Mouse (Mus musculus) thymus, postnatal 25 days (tissue): ENCODE data around the gene Phldb1.
A peak's percentile ranks its signal among the peaks of the same experiment; 100 is the strongest.
"Not testable (repeated sequence)": the region's sequence is repeated elsewhere in the genome, so short reads cannot be mapped to it uniquely, and the experiment has no call there.

Source experiments
- DNase-seq: peaks from one replicate; pipeline ENCODE4 v3.0.0; 2022

The Phldb1 gene

DNA sequence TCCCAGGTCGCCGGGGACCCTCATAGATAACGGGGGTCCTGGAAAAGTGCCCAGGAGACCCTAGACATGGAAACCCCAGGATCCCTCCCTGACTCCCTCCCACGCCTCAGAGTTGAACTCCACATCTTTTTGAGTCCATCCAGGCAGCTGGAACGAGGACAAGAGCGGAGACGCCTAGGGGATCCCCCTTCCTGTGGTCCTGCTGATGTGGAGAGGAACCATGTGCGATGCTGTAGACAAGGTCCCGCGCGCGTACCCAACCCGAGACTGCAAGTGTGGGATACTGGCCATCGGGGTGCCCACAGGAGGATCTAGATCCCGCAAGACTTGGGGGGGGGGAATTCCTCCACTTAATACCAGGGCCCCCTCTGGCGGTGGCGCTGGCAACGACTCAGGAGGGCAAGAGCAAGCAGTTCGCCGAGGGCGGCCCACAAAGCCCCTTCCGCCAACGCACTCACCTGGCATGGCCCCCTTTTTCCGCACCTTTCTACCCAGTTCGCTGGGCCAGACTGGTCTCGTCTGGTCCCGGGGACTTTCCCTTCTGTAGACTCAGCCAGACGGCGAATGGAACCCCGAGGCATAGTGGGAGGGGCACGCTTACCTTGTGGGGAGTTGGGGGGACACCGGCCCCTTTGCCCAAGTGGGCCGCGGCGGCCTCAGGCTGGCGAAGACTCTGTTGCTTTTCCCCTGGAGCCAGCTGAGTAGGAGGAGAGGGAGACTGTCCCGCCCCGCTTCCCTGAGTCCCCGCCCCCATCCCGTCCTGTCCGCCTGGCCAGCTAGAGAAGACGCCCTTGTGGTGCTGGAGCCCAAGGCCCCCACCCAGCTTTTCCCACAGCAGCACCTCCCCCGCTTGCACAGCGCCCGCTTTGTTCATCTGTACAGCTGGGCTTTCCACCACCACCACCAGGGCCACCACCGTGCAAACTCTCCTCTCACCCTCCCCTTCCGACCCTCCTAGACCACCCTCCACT lies at the start of gene Phldb1:
Gene Phldb1 (minus strand): TSS at position 675 of the 971 bp plus-strand sequence.
- peak; percentile 74 for DNase-seq

DNA sequence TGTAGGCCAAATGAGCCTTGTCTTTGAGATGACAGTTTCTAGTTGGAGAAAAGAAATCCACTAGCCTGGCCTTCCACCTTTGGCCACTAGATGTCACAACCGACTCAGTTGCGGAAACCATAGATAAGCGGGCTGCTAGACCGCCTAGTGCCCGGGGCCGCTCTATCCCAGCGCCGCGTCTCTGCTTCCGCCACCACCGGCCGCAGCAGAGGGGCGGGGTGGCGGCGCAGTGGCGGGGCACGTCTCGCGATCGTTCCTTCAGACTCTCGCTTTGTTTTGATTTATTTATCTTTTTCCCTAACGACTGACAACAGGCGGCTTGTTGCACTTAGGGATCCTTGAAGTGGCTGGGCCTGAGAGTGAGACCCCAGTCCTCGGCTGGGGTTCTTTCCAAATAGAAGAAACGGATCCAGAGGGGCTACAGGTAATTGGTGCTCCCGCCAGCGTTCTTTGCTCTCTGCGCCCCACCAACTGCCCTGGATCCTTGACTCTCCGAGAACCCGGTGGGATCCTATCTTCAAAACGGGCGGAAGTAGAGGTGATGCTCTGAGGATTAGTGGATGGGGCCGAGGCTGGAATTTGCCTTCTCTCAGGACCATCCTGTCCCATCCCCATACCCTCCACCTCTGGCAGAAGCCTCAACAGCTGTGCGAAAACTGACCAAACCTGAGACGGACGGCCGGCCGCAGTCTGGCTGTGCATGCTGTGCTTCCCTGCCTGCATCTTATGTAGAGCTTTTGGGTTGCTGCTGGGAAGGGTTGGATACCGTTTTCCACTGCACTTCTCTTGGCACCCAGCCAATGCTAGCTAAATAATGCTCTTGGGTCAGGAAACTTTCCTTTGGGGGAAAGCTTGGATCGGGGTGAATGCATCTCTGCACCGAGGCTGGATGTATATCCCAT lies 38.0 kb upstream of the Phldb1 start:
- DNase-seq = peak; percentile 92

DNA sequence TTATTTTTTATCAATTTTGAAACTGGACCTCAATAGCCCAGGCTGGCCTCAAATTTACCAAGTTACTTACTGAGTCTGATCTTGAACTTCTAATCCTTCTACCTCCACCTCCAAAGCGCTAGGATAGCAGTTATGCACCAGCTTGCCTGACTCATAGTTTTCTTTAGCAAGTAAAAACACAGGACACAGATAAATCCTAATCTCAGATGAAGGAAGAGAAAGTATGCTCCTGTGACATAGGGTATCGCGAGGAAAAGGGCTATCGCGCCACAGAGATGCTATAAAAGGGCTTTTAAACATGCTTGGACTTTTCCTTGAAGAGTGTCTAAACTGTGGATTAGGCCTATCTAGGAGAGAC lies 37.4 kb upstream of the Phldb1 start:
- DNase-seq = peak; percentile 3

DNA sequence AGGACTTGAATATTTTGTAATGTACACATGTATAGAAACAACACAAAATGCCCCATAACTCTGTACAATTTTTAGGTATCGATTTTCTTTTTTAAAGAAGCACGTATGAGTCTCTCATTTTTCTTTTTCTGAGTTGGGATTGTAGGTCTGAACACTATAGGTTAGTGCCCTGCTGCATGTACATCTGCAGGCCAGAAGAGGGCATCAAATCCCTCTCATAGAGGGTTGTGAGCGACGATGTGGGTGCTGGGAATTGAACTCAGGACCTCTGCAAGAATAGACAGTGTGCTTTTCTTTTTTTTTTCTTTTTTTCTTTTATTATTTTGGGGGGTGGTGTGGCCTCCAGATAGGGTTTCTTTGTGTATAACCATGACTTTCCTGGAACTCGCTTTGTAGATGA lies 36.4 kb upstream of the Phldb1 start:
- DNase-seq = no peak

DNA sequence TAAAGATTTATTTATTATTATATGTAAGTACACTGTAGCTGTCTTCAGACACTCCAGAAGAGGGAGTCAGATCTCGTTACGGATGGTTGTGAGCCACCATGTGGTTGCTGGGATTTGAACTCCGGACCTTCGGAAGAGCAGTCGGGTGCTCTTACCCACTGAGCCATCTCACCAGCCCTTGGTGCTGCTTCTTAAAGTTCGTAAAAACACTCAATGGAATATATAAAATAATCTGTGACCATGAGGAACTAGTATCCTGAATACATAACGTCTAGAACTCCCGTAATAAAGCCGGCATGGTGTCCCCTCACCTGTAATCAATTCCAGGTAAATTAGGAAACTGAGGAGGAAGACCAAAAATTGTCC lies 33.0 kb upstream of the Phldb1 start:
- not testable (repeated sequence) for DNase-seq

DNA sequence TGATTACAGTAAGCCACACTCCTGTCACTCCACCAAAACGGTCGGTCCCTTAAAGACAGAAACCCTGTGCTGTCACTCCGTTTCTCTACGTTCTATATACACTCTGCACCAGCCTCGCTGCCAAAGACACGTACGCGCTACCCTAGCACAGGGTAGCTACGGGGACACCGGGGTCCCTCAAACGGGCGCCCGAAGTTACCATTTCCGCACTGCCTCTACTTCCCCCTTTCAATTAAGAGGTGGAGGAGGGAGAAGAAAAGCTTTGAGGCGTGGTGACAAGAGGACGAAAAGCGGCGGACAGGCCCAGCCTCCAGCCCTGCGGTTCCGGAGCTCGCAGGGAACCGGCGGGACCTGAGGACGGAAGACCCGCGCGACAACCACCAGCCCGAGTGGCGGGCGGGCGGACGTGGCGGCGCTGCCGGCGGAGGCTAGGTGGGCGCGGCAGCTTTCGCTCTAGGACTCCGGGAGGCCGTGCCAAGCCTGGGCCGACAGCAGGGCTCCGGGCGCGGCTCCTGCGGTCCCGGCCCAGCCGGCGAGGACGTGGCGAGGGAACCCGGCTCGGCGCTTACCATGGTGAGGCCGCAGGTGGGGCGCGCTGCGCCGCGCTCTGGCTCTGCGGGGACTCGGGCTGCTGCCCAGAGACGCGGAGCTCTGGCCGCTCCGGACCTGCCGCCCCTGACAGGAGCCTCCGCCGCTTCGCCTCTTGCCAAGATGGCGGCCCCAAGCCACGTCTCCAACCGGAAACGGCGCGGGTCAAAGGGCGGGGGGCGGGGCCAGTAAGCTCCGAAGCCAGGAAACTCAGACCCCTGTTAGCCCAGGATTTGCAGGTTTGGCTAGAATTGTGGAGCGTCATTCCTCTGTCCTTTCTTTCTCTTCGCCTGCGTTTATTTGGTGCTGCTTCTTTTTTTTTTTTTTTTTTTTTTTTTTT lies 32.4 kb upstream of the Phldb1 start, which contains the start of the genes Arcn1 and Ift46:
Gene Arcn1 (minus strand): TSS at position 745 of the 928 bp plus-strand sequence.
Gene Ift46 (plus strand): TSS at position 808 of the 928 bp plus-strand sequence.
- DNase-seq = peak; percentile 83

DNA sequence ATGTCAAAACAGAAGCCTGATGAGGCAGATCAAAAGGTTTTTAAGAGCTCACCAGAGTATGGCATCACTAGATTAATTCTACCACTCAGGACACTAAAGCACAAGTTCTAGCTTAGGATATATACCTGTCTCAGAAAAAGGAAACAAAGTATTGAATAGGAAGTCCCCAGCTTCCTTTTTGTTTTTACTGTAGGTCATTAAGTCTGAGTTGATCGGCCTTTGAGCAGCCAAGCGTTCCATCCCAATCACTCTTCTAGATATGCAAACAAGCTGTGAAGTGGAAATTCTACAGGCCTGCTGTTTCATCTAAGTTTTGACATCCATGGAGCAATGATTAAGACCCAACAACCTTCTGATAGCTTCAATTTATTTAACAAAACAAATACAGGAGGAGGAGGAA lies 25.9 kb upstream of the Phldb1 start:
- no peak for DNase-seq

DNA sequence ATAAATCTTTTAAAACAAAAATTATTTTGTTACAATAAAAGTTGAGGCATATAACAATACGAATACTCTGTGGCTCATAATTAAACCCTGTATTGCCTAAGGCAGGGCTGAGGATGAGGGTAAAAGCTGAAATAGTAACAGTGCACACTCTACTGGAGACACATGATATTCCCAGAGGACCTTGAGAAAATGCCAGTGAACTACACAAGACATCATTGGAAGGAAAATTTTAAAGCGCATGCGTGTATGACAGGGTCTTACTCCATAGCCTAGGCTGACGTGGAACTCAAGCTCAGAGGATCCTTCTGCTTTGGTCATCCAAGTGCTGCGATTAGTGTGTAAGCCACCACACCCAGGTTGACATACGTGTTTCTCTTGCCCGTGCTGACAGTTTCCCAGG lies 13.5 kb upstream of the Phldb1 start:
- no peak for DNase-seq

DNA sequence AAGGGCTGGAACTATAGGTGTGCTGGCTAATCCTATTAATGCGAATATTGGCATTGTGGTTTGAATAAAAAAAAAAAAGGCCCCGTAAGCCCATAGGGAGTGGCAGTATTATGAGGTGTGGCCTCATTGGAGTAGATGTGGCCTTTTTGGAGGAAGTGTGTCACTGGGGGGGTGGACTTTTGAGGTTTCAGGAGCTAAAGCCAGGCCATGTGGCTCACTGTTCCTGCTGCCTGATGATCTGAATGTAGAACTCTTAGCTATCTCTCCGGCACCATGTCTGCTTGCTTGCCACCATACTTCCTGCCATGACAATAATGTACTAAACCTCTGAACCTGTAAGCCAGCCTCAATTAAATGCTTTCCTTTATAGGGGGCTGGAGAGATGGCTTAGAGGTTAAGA lies 12.3 kb upstream of the Phldb1 start:
- DNase-seq = no peak

DNA sequence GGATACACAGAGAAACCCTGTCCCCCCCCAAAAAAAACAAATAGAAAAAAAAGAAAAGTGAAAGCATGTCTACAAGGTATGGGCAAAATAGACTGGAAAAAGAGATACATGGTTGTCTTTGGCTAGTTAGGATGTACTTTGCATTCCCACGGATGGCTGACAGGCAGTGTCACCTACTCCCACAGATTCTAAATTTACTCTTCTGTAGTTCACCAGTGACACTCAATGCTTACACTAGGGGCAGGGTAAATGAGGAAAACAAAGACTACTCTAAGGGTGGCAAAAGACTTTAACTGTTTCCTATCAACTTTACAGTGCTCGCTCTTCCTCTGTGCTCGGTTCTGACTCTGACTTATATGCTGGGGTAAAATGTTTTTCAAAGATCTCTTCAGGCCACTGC lies 11.7 kb upstream of the Phldb1 start:
- DNase-seq = no peak

DNA sequence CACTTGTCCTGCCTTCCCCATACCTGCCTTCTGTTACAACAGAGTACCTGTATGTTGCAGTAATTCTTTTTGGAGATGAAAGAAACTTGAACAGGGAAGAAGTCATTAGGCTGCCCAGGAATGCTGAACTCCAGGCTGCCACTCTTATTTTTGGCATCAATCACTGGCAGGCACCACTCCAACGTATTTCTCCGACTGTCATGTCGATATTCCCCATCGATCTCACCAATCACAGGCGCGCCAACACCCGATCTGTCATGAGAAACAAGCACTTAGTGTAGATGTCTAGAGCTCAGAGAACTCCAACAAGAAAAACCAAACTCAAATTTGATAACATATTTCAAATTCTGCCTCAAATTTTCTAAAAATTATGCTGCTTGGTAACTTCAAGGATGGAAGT lies 10.4 kb upstream of the Phldb1 start:
- no peak for DNase-seq

DNA sequence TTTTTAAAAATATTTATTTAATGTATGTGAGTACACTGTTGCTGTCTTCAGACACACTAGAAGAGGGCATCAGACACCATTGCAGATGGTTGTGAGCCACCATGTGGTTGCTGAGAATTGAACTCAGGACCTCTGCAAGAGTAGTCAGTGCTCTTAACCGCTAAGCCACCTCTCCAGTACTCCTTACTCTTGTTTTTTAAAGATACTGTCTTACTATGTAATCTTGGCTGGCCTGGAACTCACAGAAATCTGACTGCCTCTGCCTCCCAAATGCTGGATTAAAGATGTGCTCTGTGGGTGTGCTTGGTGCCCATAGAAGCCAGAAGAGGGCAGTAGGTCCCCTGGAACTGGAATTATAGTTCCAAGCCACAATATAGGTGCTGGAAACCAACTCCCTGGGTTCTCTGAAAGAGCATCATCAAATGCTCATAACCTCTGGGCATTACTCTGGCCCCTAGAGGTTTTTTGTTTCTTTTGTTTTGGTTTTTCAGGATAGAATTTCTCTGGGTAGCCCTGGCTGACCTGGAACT lies 5.7 kb upstream of the Phldb1 start:
- no peak for DNase-seq

DNA sequence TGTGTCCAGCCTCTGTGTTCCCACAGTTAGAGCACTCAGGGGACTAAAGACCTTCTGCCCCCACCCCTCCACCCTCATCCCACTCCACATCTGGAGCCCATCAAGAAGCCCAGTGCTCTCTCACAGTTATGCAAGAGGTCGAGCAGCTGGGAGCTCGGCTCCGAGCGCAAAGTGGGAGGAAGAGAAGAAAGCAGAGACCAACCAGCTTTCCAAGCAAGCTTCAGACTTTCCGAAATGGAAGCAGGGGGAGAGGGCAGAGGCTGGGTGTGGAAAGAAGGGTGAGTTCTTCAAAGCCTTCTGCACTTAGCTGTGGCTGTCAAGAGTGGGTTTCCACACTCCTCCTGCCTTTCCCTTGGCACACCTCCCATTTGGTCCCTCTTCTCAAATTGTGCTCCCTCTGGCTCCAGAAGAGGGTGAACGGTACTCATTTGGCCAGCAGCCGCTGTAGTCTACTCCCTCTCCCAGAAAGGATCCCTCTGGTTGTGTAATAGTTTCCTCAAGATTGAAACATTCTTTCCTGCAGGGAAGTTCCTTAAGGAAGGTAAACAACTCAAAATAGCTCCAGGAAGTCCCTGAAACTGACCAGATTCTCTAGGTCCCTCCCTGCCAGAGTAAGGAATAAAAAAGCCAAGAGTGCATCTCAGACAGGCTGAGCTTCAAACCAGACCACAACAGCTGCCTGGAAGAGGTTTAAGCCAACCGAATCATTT lies 2.4 kb upstream of the Phldb1 start:
- DNase-seq = no peak

DNA sequence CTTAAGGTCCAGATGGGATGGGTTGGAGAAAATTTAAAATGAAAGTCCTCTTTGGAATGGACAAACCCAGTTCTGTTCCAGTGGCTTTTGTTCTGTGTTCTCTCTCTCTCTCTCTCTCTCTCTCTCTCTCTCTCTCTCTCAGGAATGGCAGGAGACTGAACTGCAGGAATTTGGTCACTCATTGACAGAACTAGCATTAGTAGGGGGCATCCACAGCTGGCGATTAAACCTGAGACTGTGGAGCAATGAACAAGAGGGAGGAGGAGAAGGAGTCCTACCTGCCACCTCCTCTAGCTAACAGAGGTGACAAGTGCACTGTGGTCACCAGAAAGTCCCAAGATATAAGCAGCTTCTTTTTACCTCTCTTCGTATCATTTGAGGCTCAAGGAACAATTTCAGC lies 1.3 kb upstream of the Phldb1 start:
- no peak for DNase-seq

DNA sequence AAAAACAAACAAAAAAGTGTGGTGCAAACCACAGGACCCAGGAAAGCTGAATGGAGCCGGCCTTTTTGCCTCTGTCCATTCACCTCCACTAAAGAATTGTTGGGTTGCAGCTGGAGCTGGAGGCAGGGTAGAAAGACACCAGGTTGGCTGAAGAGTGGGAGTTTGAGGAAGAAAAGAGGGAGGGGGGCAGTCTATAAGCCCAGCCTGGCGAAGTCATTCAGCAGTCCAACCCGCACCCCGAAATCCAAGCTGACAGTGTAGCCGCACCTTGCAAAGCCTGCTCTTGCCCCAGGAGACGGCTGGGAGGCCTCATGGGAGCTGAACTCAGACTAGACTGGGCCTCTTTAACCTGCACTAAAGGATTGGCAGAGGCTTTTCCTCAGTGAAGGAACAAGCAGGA lies 888 bp upstream of the Phldb1 start:
- DNase-seq = no peak

DNA sequence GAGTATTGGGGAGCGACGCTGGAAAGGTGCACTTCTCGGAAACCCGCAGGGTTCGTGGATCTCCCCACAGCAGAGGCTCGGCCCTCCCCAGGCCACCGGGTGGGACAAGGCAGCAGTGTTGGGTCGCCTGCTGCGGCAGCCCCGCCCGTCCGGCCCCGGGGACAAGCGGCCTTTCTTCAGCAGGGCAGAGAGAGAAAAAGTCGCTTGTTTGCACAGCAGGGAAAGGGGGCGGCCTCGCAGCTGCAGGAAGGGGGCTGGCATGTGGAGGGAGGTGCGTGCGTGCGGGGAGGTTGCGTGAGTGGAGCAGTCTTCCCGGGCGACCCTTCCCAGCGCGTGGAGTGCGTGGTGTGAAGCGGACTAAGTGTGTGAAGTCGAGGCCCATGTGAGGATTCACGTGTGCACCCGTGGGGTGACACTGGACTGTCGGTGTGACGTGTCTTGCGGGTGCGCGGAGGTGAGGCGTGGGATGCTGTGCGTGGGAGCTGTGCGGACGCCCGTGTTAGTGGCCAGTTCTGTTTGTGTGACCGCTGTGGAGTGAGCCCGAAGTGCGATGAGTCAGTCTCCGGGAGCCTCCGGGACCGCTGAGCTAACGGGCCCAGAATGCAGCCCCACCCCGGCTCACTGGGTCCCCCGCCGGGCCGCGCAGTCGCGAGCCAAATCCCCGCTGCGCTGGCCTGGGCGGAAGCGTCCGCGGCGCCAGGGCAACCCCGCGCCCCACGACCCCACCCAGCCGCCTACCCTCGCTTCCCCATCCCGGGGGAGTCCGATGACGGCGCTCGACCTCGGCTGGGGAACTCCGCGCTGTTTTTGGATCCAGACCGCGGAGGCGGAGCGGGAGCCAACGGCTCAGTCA lies 1.1 kb downstream of the Phldb1 start:
- DNase-seq = peak; percentile 32

DNA sequence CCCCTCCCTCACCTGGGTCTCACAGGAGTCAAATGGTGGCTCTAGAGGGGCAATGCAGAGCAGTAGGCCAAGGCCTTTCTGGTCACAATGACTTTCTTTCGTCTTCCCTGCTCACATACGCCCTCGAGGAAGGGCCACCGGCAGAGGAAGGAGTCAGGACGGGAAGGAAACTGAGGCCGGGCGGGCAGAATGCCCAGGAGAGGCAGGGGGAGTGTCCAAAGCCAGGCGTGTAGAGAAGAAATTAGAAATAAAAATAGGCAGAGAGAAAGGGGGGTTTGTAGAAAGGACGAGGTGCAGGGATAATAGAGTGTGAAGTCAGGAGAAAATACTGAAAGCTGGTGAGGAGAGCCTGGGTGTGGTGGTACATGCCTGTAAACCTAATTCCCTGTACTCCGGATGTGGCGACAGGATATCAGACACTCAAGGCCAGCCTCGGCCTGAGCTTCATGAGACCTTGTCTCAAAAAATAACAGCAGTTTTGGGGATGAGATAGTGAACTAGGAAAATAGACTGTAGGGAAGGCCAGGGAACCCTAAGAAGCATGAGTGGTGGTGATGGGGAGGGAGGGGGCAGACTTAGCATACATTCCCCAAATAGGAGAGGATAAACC lies 2.0 kb downstream of the Phldb1 start:
- DNase-seq = no peak

DNA sequence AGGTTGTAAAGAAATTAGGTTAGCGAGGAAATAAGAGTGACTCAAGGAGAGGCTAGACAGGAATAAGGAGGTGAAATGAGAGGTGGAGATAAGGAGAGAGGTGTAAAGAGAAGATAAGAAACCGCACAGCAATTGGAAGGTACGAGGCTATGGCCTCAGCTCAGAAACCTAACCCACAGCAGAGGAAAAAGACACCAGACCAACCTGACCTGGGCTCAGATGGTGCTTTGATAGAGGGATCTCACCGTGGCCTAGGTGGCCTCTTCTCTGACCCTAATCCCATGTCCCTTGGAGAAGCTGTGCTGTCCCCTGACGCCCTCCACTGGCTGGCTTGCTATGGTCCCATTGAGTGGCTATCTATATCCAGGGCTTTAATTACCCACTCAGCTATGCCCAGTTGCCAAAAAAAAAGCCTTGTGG lies 2.9 kb downstream of the Phldb1 start:
- no peak for DNase-seq

DNA sequence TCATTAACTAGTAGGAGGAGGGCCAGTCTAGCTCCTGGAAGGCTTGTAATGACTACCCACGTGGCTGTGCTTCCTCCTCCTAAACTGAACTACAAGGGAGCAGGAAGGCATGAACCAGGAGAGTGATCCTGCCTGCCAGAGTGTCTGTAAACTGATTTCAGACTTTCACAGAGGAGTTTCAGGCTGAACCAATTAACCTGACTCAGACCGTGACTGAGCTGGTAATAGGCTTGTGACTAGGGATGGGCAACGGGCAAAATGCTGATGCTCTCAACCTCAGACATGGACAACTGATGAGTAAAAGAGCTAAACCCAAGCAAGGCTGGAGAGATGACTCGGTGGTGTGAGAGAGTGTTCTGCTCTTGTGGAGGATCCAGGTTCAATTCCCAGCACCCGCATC lies 7.6 kb downstream of the Phldb1 start:
- DNase-seq = no peak
